Mouse (Mus musculus): ENCODE measurements around the gene Gabra3. TPM values are rescaled to one million over a fixed set of nuclear protein-coding genes. Genes with fewer than 3 reads are reported as not detected.

Gabra3 gene
- polyA plus RNA-seq (2017; shearing (Covaris generic)) = not detected

DNA sequence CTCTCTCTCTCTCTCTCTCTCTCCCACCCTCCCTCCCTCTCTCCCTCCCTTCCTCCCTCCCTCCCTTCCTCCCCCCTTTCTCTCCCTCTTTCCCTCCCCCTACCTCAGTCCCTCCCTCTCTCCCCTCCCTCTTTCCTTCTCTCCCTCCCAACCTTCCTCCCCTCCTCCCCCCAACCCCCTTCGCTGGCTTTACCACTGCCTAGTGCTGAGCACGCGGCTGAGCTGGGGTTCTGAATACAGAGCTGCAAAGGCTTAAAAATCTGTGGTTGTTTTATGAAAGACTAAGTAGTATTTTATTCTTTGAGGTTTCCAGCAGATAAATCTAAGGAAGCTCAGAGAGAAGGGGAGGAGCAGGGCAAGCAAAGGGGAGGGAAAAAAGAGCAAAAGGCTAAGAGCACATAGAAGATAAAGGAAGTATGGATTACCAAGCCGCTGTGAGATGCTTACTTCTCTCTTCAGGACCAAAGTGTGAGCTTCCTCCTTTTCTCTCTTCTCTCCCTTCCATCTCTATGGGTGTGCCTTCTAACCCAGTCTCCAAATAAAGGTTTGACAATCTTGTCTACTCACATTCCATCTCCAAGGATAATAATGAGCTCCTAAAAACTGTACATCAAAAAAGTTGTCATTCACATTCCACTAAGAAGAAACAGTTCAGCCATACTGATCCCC is at the start of gene Gabra3:
TSS of gene Gabra3 (minus strand) at position 619 of the 669 bp plus-strand sequence.

GRCm38 (mm10) chrX:72386758-72387157 is 269.9 kb downstream of the Gabra3 start, which contains the start of gene Magea10:
TSS of gene Magea10 (minus strand) at chrX:72386858.

Other genes with a start within 250 kb of the Gabra3 start
- gene Gabrq, start 168.3 kb upstream of the Gabra3 start, polyA plus RNA-seq (2017; shearing (Covaris generic)) = not detected